Mouse (Mus musculus): ENCODE measurements around the gene Eea1. TPM values are rescaled to one million over a fixed set of nuclear protein-coding genes. Genes with fewer than 3 reads are reported as not detected.

The Eea1 gene
- 6.1 TPM for polyA plus RNA-seq (2017; shearing (Covaris generic))

DNA sequence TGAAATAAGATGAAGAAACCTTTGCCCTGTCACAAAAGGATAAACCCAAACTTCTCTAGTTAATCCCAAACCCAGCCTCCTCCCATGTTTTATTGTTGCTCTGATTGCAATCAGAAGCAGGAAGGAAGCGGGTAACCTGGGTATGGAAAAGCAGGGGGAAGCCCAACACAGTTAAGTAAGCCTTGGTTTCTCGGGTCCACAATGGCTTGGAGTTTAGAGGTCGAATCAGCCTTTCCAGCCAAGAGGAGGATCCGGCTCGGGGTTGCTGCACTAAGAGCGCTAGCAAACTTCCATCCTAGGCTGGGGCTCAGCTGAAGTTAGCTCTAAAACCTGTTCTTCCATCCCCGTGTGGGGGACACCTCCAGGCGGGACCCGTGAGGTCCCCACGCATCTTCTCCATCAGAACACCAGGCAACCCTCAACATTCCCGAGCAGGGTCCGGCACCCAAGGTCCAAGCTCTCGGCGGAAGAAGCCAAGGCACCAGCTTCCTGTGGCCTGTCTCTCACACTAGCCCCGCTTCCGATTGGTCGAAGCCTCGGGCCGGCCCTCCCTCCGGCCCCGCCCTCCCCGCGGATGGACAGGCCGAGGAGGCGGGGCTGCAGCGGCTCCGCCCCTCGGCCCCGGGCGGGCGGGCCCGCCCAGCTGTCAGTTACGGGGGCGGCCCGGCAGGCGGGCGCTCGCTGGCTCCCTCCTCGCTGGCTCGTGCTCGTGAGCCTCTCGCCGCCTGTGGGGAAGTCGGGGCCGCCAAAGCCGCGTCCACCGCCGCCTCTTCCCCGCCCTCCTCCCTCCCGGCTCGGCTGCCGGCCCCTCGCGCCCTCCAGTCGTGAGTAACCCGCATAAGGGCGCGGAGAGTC, at the start of gene Eea1:
Eea1 (plus strand) TSS at position 605 of the 855 bp plus-strand sequence.

Other genes starting within 250 kb of the Eea1 start
- gene Gm33543, start 97.7 kb upstream of the Eea1 start, polyA plus RNA-seq (2017; shearing (Covaris generic)) = not detected
- gene Gm5426, start 196.0 kb downstream of the Eea1 start, polyA plus RNA-seq (2017; shearing (Covaris generic)) = not detected